Mouse (Mus musculus) megakaryocyte, embryonic 14.5 days (primary cell): Measurements from ENCODE around the gene Maged1. TPM values are rescaled to one million over a fixed set of nuclear protein-coding genes. Genes with fewer than 3 reads are reported as not detected.

Experiments
- H3K27me3 ChIP-seq: replicated peaks from 2 replicates; pipeline ENCODE3; 2012; ENCODE audit warnings: inconsistent platforms
- H3K36me3 ChIP-seq: replicated peaks from 2 replicates; pipeline ENCODE3; 2012; ENCODE audit warnings: low read length, inconsistent platforms, mixed read lengths
- H3K4me1 ChIP-seq: 2 replicates; pipeline ENCODE4 v1.6.1; 2012; ENCODE audit warnings: inconsistent platforms
- H3K4me3 ChIP-seq: replicated peaks from 2 replicates; pipeline ENCODE3; 2012; ENCODE audit warnings: moderate library complexity, mild to moderate bottlenecking, inconsistent platforms
- H3K9me3 ChIP-seq: 2 replicates; pipeline ENCODE4 v1.6.1; 2012; ENCODE audit warnings: inconsistent platforms
- FLI1 ChIP-seq: IDR thresholded peaks from 2 replicates; pipeline ENCODE4 v1.6.1; 2012; ENCODE audit warnings: low read length, inconsistent platforms, mixed read lengths
- GATA1 ChIP-seq: IDR thresholded peaks from 3 replicates; pipeline ENCODE4 v1.6.1; 2012; ENCODE audit warnings: mixed read lengths, low read length, inconsistent platforms, borderline replicate concordance
- polyA plus RNA-seq: library from polyadenylated mRNA; stranded (reverse); fragments of >175 nt; gene quantifications from 2 replicates; pipeline ENCODE4 v1.2.3, GENCODE M21; 2012; ENCODE audit warnings: low replicate concordance; ENCODE audit not compliant: insufficient read depth

Maged1 gene
- polyA plus RNA-seq, result 4.3 and 5.2 TPM in 2 replicates

- H3K9me3 ChIP-seq, result peaks cover 19% of the 10 kb centered on the region
- H3K4me1 ChIP-seq, result peaks cover 13% of the 10 kb centered on the region; the same call in 1 of the 2 replicates
- TF ChIP-seq FLI1 (no peak), GATA1 (no peak)
- peaks cover 54% of the 10 kb centered on the region for H3K27me3 ChIP-seq
- H3K4me3 ChIP-seq, result peak within 1 kb of the TSS; percentile 93
- no peaks in the 10 kb centered on the region for H3K36me3 ChIP-seq
These were observed at the start of gene Maged1 for GRCm38 (mm10) chrX:94541918-94542355. Gene Maged1, minus strand, starts transcription at chrX:94542143.

- Histone ChIP-seq H3K4me1 (no peaks in the 10 kb centered on the region), H3K9me3 (no peaks in the 10 kb centered on the region), H3K36me3 (no peaks in the 10 kb centered on the region), H3K4me3 (no peak overlapping the region), H3K27me3 (peaks cover 12% of the 10 kb centered on the region)
- no peak for TF ChIP-seq FLI1
- TF ChIP-seq GATA1, result no peak
These were observed 38.3 kb upstream of the Maged1 start for GRCm38 (mm10) chrX:94580251-94580650.

- TF ChIP-seq GATA1, result no peak
- TF ChIP-seq FLI1, result no peak
These were observed 22.8 kb upstream of the Maged1 start for GRCm38 (mm10) chrX:94564694-94565093.

DNA sequence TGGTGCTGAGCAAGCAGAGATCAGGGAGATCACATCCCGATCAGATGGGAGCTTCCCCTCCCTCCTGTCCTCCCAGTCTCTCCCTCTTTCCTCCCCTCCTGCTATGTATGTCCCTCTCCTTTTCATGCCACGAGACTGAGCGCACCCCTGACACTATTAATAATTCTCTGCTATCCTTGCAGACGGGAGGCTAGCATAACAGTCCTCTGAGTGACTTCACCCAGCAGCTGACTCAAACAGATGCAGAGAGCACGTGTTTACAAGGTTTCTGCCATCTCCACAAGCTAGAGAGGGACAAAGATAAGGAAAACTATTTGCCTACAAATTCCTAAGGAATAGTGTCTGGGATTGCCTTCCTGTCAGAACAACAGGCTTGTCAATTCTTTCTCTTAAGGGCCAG lies 20.4 kb upstream of the Maged1 start:
- peaks cover 6% of the 10 kb centered on the region for H3K27me3 ChIP-seq
- no peaks in the 10 kb centered on the region for H3K4me1 ChIP-seq
- TF ChIP-seq FLI1, result no peak
- no peak for TF ChIP-seq GATA1
- H3K4me3 ChIP-seq, result no peak overlapping the region
- no peaks in the 10 kb centered on the region for H3K36me3 ChIP-seq
- H3K9me3 ChIP-seq, result peaks cover 6% of the 10 kb centered on the region

More at GRCm38 (mm10) chrX:94564694-94565093, 22.8 kb upstream of the Maged1 start:
- Histone ChIP-seq H3K36me3 (no peaks in the 10 kb centered on the region), H3K4me3 (no peak overlapping the region), H3K9me3 (peaks cover 6% of the 10 kb centered on the region), H3K4me1 (no peaks in the 10 kb centered on the region), H3K27me3 (peaks cover 7% of the 10 kb centered on the region)

GRCm38 (mm10) chrX:94548227-94548626 lies 6.3 kb upstream of the Maged1 start:
- H3K27me3 ChIP-seq, result peaks cover 4% of the 10 kb centered on the region
- no peaks in the 10 kb centered on the region for H3K9me3 ChIP-seq
- no peaks in the 10 kb centered on the region for H3K36me3 ChIP-seq
- H3K4me1 ChIP-seq, result 0 out of 2 replicates have a peak, but pooled peaks cover 3% of the 10 kb centered on the region
- TF ChIP-seq FLI1, result no peak
- TF ChIP-seq GATA1, result no peak
- no peak overlapping the region for H3K4me3 ChIP-seq

DNA sequence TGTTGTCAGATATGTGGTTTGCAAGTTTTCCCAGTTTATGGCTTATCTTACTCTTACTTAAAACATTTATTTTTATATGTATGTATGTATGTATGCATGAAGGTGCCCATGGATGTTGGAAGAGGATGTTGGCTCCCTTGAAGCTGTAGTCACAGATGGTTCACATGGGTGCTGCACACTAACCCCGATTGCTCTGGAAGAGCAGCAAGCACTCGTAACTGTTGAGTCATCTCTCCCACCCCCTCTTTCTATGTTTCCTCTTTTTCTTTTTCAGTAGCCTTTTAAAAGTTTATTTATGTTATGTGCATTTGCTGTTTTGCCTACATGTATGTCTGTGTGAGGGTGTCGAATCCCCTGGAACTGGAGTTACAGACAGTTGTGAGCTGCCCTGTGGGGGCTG lies 4.0 kb upstream of the Maged1 start:
- peaks cover 11% of the 10 kb centered on the region; the same call in 1 of the 2 replicates for H3K4me1 ChIP-seq
- peaks cover 11% of the 10 kb centered on the region for H3K9me3 ChIP-seq
- H3K36me3 ChIP-seq, result no peaks in the 10 kb centered on the region
- no peak for TF ChIP-seq GATA1
- TF ChIP-seq FLI1, result no peak
- no peak overlapping the region for H3K4me3 ChIP-seq
- H3K27me3 ChIP-seq, result peaks cover 24% of the 10 kb centered on the region

DNA sequence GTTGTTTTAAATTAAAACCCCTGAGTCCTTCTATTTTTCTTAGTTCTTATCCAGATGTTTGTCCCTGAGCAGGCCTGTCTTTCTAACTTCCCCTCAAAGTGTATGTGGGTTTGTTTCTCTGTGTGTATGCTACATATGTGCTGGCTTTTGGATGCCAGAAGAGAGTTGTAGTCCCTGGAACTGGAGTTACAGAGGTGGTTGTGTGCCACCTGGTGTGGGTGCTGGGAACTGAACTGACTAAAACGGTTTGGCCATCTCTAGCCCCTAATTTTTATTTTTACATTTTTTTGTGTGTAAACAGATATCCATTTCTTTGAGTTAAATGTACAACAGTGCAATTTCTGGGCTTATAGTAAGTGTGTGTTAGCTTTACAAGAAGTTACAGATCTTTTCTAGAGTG lies 3.0 kb upstream of the Maged1 start:
- peaks cover 30% of the 10 kb centered on the region for H3K27me3 ChIP-seq
- H3K9me3 ChIP-seq, result peaks cover 19% of the 10 kb centered on the region
- H3K4me3 ChIP-seq, result no peak overlapping the region
- TF ChIP-seq FLI1, result no peak
- no peak for TF ChIP-seq GATA1
- H3K36me3 ChIP-seq, result no peaks in the 10 kb centered on the region
- peaks cover 13% of the 10 kb centered on the region; the same call in 1 of the 2 replicates for H3K4me1 ChIP-seq

DNA sequence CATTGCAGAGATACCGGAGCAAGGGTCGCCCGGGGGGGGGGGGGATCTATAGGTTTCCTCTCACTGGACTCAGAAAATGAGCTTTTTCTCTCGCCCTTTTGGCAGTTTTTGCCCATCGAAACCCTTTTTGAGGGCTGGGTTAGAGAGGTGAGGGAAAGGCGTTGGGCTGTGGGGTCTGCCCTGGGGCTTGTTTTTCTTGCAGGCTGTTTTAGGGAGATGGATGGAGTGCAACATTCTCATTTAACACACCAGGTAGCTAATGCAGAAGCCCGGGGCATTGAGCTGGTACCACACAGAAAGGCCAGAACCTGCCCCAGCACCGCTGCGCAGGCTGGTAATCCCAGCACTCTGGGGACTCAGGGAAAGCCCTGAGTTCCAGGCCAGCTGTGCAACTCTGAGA lies 593 bp upstream of the Maged1 start:
- Histone ChIP-seq H3K27me3 (peaks cover 51% of the 10 kb centered on the region), H3K4me3 (no peak overlapping the region), H3K36me3 (no peaks in the 10 kb centered on the region), H3K9me3 (peaks cover 19% of the 10 kb centered on the region), H3K4me1 (peaks cover 13% of the 10 kb centered on the region; the same call in 1 of the 2 replicates)
- no peak for TF ChIP-seq FLI1
- TF ChIP-seq GATA1, result no peak

DNA sequence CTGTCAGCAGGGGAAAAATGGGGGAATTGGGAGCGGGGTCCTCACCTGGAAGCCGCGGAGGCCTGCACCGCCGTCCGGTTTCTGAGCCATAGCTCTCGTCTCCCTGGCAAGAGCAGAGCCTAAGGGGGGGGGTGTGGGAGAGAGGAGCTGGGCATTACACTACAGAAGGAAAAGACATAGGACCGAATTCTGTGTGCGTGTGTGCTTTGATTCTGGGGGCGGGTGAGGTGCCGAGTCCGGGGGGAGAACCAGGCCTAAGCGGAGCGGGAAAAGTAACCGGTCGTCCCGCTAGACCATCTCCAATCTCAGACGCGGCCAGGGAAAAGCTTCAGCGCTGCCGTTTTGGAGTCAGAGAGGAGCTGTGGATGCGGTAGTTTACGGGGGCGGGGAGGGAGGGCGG lies 737 bp downstream of the Maged1 start:
- peaks cover 13% of the 10 kb centered on the region; the same call in 1 of the 2 replicates for H3K4me1 ChIP-seq
- no peaks in the 10 kb centered on the region for H3K36me3 ChIP-seq
- peak overlapping the region; percentile 93 for H3K4me3 ChIP-seq
- peaks cover 56% of the 10 kb centered on the region for H3K27me3 ChIP-seq
- TF ChIP-seq GATA1 (no peak), FLI1 (no peak)
- peaks cover 19% of the 10 kb centered on the region for H3K9me3 ChIP-seq

DNA sequence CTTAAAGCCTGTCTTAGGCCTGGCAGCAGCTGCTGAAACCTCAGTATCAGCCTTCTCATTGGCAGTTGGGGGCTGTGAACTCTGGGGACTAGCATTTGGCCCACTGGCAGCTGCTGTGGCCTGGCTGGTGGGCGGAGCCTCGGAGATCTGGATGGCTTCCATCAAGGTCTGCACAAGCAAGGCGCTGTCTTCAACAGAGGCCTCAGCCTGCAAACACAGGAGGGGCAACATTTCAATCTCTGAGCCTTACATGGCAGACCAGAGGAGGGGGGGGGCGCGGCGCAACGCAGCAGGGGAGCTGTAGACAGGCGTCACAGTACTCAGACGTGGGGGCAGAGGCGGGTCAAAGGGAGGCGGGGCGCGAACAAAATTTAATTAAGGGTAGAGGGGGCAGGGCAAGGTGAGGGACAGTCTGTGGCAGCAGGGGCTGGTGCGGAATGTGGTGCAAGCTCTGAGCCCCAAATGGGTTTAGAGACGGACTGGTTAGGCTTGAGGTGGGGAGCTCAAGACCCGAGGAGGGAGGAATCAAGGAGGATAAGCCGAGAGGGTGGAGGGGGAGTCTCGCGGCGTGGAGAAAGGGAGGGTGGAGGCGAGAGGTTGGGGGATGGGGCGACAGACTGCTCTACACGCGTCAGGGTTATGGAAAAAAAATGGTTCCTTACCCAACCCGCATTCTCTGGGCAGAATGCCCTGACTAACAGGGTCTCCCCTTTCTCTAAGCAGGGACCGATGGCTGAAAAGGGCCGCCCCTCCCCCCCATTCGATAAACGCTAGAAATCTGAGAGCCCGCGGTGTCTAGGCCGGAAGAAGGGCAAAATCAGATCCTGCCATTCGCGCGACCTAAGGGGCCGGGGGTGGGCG lies 1.4 kb downstream of the Maged1 start:
- TF ChIP-seq GATA1, result no peak
- no peak for TF ChIP-seq FLI1
- H3K9me3 ChIP-seq, result peaks cover 19% of the 10 kb centered on the region
- H3K4me3 ChIP-seq, result peak overlapping the region; percentile 93
- no peaks in the 10 kb centered on the region for H3K36me3 ChIP-seq
- H3K27me3 ChIP-seq, result peaks cover 59% of the 10 kb centered on the region
- H3K4me1 ChIP-seq, result peaks cover 11% of the 10 kb centered on the region; the same call in 1 of the 2 replicates
